Mouse (Mus musculus) E14TG2a.4 (cell line): ENCODE data around the gene Creb3l2.

Experiments used
- CTCF ChIP-seq: conservative IDR thresholded peaks from 2 replicates; pipeline ENCODE4 v1.5.1; 2014; ENCODE audit warnings: low read length
- NANOG ChIP-seq: IDR thresholded peaks from 2 replicates; pipeline ENCODE4 v1.6.1; 2014; ENCODE audit warnings: borderline replicate concordance, low read length, mixed read lengths
- POU5F1 ChIP-seq: IDR thresholded peaks from 2 replicates; pipeline ENCODE4 v1.6.1; 2014; ENCODE audit warnings: low read length, borderline replicate concordance

- TF ChIP-seq CTCF = no peak
- no peak for TF ChIP-seq NANOG
- no peak for TF ChIP-seq POU5F1
Measured at GRCm38 (mm10) chr6:37414576-37414975, 27.4 kb downstream of the Creb3l2 start.
